Mouse (Mus musculus) granulocyte monocyte progenitor cell, adult 5-6 weeks (primary cell): Measurements from ENCODE around the gene Plin5. TPM values are rescaled to one million over a fixed set of nuclear protein-coding genes. Genes with fewer than 3 reads are reported as not detected.
"Not testable (repeated sequence)": the region's sequence is repeated elsewhere in the genome, so short reads cannot be mapped to it uniquely, and the experiment has no call there.

ENCODE experiments used
- ATAC-seq: replicated peaks from 2 replicates; pipeline ENCODE4 v1.8.0; 2016; ENCODE audit warnings: mild to moderate bottlenecking, moderate TSS enrichment, inconsistent platforms; ENCODE audit not compliant: poor library complexity, severe bottlenecking
- total RNA-seq, 2 experiments: library from RNA; stranded (forward) in 1 of 2; stranded (reverse) in 1 of 2; fragments of 200-712, 200-1000 nt in 1 of 2; fragments of >200 nt in 1 of 2; fragmentation: Nextera tagmentation in 1 of 2; gene quantifications; 2 replicates each; pipeline ENCODE4 v1.2.3; 2014 to 2017

Plin5 gene
- total RNA-seq, 2 experiments from 2014 or later: not detected

DNA sequence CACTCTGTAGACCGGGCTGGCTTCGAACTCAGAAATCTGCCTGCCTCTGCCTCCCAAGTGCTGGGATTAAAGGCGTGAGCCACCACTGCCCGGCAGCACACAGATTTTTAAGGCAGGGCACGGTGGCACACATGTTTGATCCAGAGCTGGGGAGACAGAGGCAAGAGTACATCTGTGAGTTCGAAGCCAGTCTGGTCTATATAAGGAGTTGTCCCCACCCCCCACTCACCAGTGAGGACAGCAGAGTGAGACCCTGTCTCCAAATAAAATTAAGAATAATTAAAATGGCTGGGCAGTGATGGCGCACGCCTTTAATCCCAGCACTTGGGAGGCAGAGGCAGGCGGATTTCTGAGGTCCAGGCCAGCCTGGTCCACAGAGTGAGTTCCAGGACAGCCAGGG lies 39.0 kb downstream of the Plin5 start:
- ATAC-seq: not testable (repeated sequence)

DNA sequence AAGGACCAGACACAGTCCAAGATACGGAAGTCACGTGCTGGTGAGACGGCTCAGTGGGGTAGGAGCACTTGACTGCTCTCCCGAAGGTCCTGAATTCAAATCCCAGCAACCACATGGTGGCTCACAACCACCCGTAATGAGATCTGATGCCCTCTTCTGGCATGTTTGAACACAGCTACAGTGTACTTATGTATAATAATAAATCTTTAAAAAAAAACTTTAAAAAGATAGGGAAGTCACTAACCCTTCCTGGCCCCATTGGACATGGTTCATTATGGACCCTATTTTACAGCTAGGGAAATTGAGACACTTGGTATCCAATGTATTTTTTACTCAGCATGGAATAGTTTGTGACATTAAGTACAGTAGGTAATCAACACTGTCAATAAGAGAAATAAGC lies 39.9 kb downstream of the Plin5 start:
- no peak for ATAC-seq

DNA sequence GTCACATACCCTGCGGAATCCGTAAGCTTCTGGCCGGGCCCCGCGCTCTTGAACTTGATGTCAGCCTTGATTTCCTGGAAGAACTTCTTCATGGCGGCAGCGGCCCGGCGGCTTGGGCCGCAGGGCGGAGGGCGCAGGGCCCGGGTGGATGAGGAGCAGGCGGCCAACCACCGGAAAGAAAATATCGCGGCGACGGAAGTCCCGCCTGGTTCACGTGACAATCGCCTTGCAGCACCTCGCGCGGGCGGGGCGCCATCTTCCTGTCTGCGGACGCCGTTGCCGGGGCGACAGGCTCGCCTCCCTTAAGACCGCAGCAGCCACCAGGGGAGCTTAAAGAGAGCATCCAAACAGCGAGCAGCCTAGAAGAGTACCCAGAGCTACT lies 42.6 kb downstream of the Plin5 start, which contains the start of gene Ubxn6:
Ubxn6 (minus strand) TSS at position 202 of the 382 bp plus-strand sequence.
- peak; percentile 41 for ATAC-seq

DNA sequence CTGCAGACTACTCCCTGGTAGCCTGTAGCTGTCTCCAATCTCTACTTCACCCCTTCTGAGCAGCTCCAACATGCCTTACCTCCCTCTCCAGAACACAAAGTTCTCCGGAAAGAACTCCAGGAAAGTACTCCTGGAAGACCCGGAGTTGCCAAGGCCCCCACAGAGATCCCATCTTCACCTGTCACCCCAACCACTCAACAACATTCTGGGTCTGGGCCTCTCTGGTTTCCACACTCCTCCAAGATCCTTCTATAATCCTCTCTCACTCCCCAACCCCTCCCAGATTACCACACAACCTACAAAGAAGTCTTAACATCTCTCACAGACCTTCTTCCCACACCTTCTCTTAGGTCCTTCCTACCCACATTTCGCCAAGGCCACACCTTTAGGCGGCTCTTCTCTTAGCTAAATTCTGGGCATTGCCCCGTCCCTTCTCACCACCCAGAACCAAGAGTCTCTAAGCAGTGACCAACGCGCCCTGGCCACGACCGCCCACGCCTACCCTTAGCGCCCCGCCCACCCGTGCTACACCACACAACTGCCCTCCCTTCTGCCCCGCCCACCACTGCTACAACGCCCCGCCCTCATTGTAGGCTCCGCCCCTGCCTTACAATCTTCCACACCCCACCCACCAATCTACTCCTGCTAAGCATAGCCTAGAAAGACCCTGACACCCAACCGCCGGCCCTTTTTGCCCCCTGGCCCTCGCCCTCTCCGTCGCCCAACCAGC lies 43.1 kb downstream of the Plin5 start:
- peak; percentile 52 for ATAC-seq

DNA sequence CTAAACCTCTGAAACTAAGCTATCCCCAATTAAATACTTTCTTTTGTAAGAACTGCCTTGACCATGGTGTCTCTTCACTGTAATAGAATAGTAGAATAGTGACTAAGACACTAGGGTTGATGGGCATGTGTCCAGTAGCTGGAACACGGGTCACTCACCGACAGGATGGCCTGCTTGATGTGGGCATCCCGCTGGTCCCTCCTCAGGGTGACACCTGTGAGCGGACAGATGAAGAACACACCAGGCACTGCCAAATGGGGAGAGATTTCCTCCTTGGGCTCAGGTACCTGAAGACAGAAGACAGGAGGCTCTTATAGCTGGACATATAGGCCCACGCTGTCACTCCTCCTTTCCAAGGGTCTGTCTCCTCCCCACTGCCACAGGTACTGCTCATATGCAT lies 45.2 kb downstream of the Plin5 start:
- no peak for ATAC-seq

DNA sequence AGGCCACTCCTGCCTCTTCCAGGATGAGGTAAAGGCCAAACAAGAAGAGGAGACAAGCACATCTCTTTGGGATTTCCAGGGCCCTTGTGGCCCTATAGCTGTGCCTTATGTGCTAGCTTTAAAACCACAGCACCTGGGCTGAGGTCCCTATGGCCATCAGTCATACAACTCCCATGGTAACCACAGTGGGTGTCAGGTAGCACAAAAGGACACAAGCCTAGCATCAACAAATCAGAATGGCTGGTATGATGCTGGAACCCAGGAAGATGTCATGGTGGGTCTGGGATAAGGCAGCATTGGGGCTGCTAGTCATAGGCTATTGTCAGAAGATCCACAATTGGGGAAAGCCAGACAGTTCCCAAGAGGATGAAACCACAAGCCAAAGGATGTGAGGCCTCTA lies 46.3 kb downstream of the Plin5 start:
- ATAC-seq: no peak

DNA sequence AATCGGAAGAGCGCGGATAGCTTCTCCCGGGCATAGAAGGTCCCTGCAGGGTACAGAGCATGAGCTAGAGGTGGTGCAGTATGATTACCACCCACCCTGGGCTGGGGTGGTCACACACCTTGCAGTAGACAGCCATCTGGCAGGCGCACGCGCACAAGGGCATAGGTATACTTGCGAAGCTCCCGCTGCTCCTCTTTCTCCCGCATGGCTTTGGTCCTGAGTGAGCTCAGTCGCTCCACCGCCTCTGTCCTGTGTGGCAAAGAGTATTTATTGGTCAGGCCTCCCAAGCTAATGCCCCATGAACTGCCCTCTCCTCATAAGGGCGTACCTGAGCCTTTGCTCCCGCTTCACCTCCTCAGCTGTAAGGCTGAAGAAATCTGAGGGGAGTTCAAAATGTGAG lies 48.3 kb downstream of the Plin5 start:
- ATAC-seq: no peak

DNA sequence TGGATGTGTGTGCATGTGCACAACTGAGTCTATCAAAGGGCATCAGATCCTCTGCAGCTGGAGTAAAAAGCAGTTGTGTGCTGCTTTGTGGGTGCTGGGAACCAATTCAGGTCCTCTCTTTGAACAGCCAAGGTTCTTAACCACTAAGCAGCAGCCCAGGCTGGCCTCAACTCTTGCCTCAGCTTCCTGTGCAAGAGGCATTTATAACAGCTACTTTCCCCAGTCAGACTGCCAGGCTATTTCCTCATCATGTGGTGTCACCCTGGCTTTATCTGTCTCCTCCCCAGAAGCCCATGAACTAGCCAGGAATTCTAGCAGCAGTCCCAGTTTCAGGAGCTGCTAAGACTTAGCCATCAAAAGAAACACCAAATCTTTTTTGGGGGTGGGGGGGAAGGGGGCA lies 50.9 kb downstream of the Plin5 start:
- peak; percentile 41 for ATAC-seq

DNA sequence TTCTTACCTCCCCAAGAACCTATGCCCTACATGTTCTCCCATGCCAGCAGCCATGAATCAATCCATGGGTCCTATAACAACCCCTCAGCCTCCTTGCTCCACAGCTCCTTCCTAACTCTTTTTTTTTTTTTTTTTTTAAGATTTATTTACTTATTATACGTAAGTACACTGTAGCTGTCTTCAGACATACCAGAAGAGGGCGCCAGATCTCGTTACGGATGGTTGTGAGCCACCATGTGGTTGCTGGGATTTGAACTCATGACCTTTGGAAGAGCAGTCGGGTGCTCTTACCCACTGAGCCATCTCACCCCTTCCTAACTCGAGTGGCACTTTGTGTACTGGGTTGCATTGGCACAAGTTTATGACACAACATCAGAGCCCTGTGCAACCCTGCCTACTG lies 51.7 kb downstream of the Plin5 start:
- ATAC-seq: not testable (repeated sequence)

DNA sequence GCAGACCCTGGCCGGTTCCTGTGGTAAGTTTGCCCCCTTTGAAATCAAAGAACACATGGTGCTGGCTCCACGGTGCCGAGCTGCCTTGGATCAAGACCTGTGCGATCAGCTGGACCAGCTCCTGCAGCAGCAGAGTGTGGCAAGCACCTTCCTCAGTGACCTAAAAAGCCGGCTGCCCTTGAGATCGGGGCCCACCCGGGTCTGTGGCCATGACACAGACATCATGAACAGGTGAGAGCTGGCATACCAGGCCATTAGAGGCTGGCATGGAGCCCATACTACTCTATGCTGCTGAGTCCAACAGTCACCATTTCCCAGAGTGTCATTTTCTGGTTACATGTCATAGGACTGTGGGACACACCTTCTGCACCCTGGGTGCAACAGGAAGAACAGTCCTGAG lies 55.3 kb downstream of the Plin5 start:
- no peak for ATAC-seq

Other genes starting within 250 kb of the Plin5 start
- 11.4 and 11.6 TPM in 2 replicates for gene Zfp119a, start 238.7 kb downstream of the Plin5 start, total RNA-seq (2014; fragmentation: Nextera tagmentation)
- 3.5 and 5.8 TPM in 2 replicates for gene Zfp119a, start 238.7 kb downstream of the Plin5 start, total RNA-seq (2017)
- gene Zfp959, start 225.5 kb downstream of the Plin5 start, total RNA-seq (2014; fragmentation: Nextera tagmentation): 11.0 and 15.7 TPM in 2 replicates
- gene Zfp959, start 225.5 kb downstream of the Plin5 start, total RNA-seq (2017): 13.2 and 15.8 TPM in 2 replicates
- gene Zfp119b, start 168.1 kb downstream of the Plin5 start, total RNA-seq (2014; fragmentation: Nextera tagmentation): 2.1 and 5.4 TPM in 2 replicates
- 4.8 and 6.8 TPM in 2 replicates for gene Zfp119b, start 168.1 kb downstream of the Plin5 start, total RNA-seq (2017)
- 16.8 and 36.8 TPM in 2 replicates for gene Ebi3, start 165.0 kb downstream of the Plin5 start, total RNA-seq (2014; fragmentation: Nextera tagmentation)
- gene Ebi3, start 165.0 kb downstream of the Plin5 start, total RNA-seq (2017): 10.9 and 12.6 TPM in 2 replicates
- gene Yju2, start 158.5 kb downstream of the Plin5 start, total RNA-seq (2014; fragmentation: Nextera tagmentation): 15.1 and 15.4 TPM in 2 replicates
- gene Yju2, start 158.5 kb downstream of the Plin5 start, total RNA-seq (2017): 17.2 and 30.9 TPM in 2 replicates
- gene Shd, start 147.1 kb downstream of the Plin5 start, total RNA-seq (2014; fragmentation: Nextera tagmentation): 1.6 TPM in 1 of 2 replicates, not detected in the other
- not detected in 2 replicates for gene Shd, start 147.1 kb downstream of the Plin5 start, total RNA-seq (2017)
- not detected in 2 replicates for gene Fsd1, start 131.1 kb downstream of the Plin5 start, total RNA-seq (2014; fragmentation: Nextera tagmentation)
- not detected in 2 replicates for gene Fsd1, start 131.1 kb downstream of the Plin5 start, total RNA-seq (2017)
- gene Stap2, start 112.0 kb downstream of the Plin5 start, total RNA-seq (2014; fragmentation: Nextera tagmentation): not detected in 2 replicates
- 0.36 TPM in 1 of 2 replicates, not detected in the other for gene Stap2, start 112.0 kb downstream of the Plin5 start, total RNA-seq (2017)
- 22.0 and 30.8 TPM in 2 replicates for gene Mpnd, start 111.9 kb downstream of the Plin5 start, total RNA-seq (2014; fragmentation: Nextera tagmentation)
- 45.8 and 62.2 TPM in 2 replicates for gene Mpnd, start 111.9 kb downstream of the Plin5 start, total RNA-seq (2017)
- 23.8 and 29.4 TPM in 2 replicates for gene Sh3gl1, start 81.0 kb downstream of the Plin5 start, total RNA-seq (2014; fragmentation: Nextera tagmentation)
- gene Sh3gl1, start 81.0 kb downstream of the Plin5 start, total RNA-seq (2017): 23.0 and 25.3 TPM in 2 replicates
- gene Chaf1a, start 77.2 kb downstream of the Plin5 start, total RNA-seq (2014; fragmentation: Nextera tagmentation): 36.0 and 39.4 TPM in 2 replicates
- gene Chaf1a, start 77.2 kb downstream of the Plin5 start, total RNA-seq (2017): 32.1 and 36.0 TPM in 2 replicates
- gene Ubxn6, start 42.6 kb downstream of the Plin5 start, total RNA-seq (2014; fragmentation: Nextera tagmentation): 15.2 and 21.3 TPM in 2 replicates
- 26.1 and 26.7 TPM in 2 replicates for gene Ubxn6, start 42.6 kb downstream of the Plin5 start, total RNA-seq (2017)
- gene Hdgfl2, start 38.0 kb downstream of the Plin5 start, total RNA-seq (2014; fragmentation: Nextera tagmentation): 70.7 and 83.3 TPM in 2 replicates
- gene Hdgfl2, start 38.0 kb downstream of the Plin5 start, total RNA-seq (2017): 65.1 and 77.6 TPM in 2 replicates
- gene Plin4, start 7.8 kb downstream of the Plin5 start, total RNA-seq (2014; fragmentation: Nextera tagmentation): not detected in 2 replicates
- not detected in 2 replicates for gene Plin4, start 7.8 kb downstream of the Plin5 start, total RNA-seq (2017)
- gene Lrg1, start 4.4 kb upstream of the Plin5 start, total RNA-seq (2014; fragmentation: Nextera tagmentation): 0.45 and 0.96 TPM in 2 replicates
- 0.69 and 2.6 TPM in 2 replicates for gene Lrg1, start 4.4 kb upstream of the Plin5 start, total RNA-seq (2017)
- 4.3 and 5.1 TPM in 2 replicates for gene Sema6b, start 22.7 kb upstream of the Plin5 start, total RNA-seq (2014; fragmentation: Nextera tagmentation)
- gene Sema6b, start 22.7 kb upstream of the Plin5 start, total RNA-seq (2017): 6.0 and 7.7 TPM in 2 replicates
- gene Tnfaip8l1, start 44.9 kb upstream of the Plin5 start, total RNA-seq (2014; fragmentation: Nextera tagmentation): 1.0 and 1.1 TPM in 2 replicates
- gene Tnfaip8l1, start 44.9 kb upstream of the Plin5 start, total RNA-seq (2017): 2.0 and 2.7 TPM in 2 replicates
- 62.2 and 62.6 TPM in 2 replicates for gene Mydgf, start 66.3 kb upstream of the Plin5 start, total RNA-seq (2014; fragmentation: Nextera tagmentation)
- gene Mydgf, start 66.3 kb upstream of the Plin5 start, total RNA-seq (2017): 51.1 and 54.4 TPM in 2 replicates
- 39.7 and 46.0 TPM in 2 replicates for gene Dpp9, start 101.3 kb upstream of the Plin5 start, total RNA-seq (2014; fragmentation: Nextera tagmentation)
- gene Dpp9, start 101.3 kb upstream of the Plin5 start, total RNA-seq (2017): 14.0 and 19.6 TPM in 2 replicates
- gene Fem1a, start 139.2 kb upstream of the Plin5 start, total RNA-seq (2014; fragmentation: Nextera tagmentation): 16.8 and 17.3 TPM in 2 replicates
- 25.6 and 26.5 TPM in 2 replicates for gene Fem1a, start 139.2 kb upstream of the Plin5 start, total RNA-seq (2017)
- gene Ticam1, start 159.2 kb upstream of the Plin5 start, total RNA-seq (2014; fragmentation: Nextera tagmentation): 8.2 and 14.5 TPM in 2 replicates
- gene Ticam1, start 159.2 kb upstream of the Plin5 start, total RNA-seq (2017): 2.7 and 6.1 TPM in 2 replicates
- 17.0 and 19.3 TPM in 2 replicates for gene Plin3, start 175.3 kb upstream of the Plin5 start, total RNA-seq (2014; fragmentation: Nextera tagmentation)
- gene Plin3, start 175.3 kb upstream of the Plin5 start, total RNA-seq (2017): 29.0 and 29.2 TPM in 2 replicates
- not detected in 2 replicates for gene Arrdc5, start 182.7 kb upstream of the Plin5 start, total RNA-seq (2014; fragmentation: Nextera tagmentation)
- not detected in 2 replicates for gene Arrdc5, start 182.7 kb upstream of the Plin5 start, total RNA-seq (2017)
- gene Uhrf1, start 185.7 kb upstream of the Plin5 start, total RNA-seq (2014; fragmentation: Nextera tagmentation): 149 and 159 TPM in 2 replicates
- gene Uhrf1, start 185.7 kb upstream of the Plin5 start, total RNA-seq (2017): 168 and 171 TPM in 2 replicates
- gene Kdm4b, start 208.5 kb upstream of the Plin5 start, total RNA-seq (2014; fragmentation: Nextera tagmentation): 7.7 and 13.3 TPM in 2 replicates
- 5.7 and 8.9 TPM in 2 replicates for gene Kdm4b, start 208.5 kb upstream of the Plin5 start, total RNA-seq (2017)